Mouse (Mus musculus) embryonic facial prominence, embryonic 12.5 days (tissue): ENCODE results near the gene Siah3. TPM values are rescaled to one million over a fixed set of nuclear protein-coding genes. Genes with fewer than 3 reads are reported as not detected.
A peak's percentile ranks its signal among the peaks of the same experiment; 100 is the strongest.

Source experiments
- ATAC-seq: fragments of 200-750 bp; cut with Nextera tagmentation; 2 replicates; pipeline ENCODE4 v1.8.0; 2017; ENCODE audit not compliant: insufficient number of reproducible peaks, insufficient read depth, low FRiP score, low TSS enrichment
- H3K27ac ChIP-seq: fragments of 300-500 bp; sonication (generic); 2 replicates; pipeline ENCODE4 v1.5.1; 2016; ENCODE audit warnings: mild to moderate bottlenecking
- H3K27me3 ChIP-seq: fragments of 300-500 bp; sonication (generic); 2 replicates; pipeline ENCODE4 v1.6.1; 2016; ENCODE audit warnings: mild to moderate bottlenecking, moderate library complexity
- H3K36me3 ChIP-seq: fragments of 300-500 bp; sonication (generic); 2 replicates; pipeline ENCODE4 v1.6.1; 2016; ENCODE audit warnings: mild to moderate bottlenecking
- H3K4me1 ChIP-seq: fragments of 300-500 bp; sonication (generic); 2 replicates; pipeline ENCODE4 v1.6.1; 2016
- H3K4me2 ChIP-seq: fragments of 300-500 bp; sonication (generic); replicated peaks from 2 replicates; pipeline ENCODE4 v1.6.1; 2016; ENCODE audit warnings: mild to moderate bottlenecking, moderate library complexity
- H3K4me3 ChIP-seq: fragments of 300-500 bp; sonication (generic); 2 replicates; pipeline ENCODE4 v1.5.1; 2016; ENCODE audit warnings: mild to moderate bottlenecking
- H3K9ac ChIP-seq: fragments of 300-500 bp; sonication (generic); 2 replicates; pipeline ENCODE4 v1.6.1; 2016; ENCODE audit warnings: mild to moderate bottlenecking, moderate library complexity
- H3K9me3 ChIP-seq: fragments of 300-500 bp; sonication (generic); 2 replicates; pipeline ENCODE4 v1.6.1; 2016; ENCODE audit warnings: mild to moderate bottlenecking, moderate library complexity
- WGBS: fragments of 180-500 bp; shearing (Covaris S2); methylation state at CpG from one replicate; pipeline ENCODE4 v1.1.7; 2016; 5-methylcytosine and 5-hydroxymethylcytosine counted together
- polyA plus RNA-seq: library from polyadenylated mRNA; unstranded; fragments of >200 nt; fragmentation: Nextera tagmentation; extraction: Ambion mirVana; gene quantifications from 2 replicates; pipeline ENCODE4 v1.2.1, GENCODE M21; 2016

The Siah3 gene
- polyA plus RNA-seq, 1 experiment from 2014 or later, result 0.12 TPM

DNA sequence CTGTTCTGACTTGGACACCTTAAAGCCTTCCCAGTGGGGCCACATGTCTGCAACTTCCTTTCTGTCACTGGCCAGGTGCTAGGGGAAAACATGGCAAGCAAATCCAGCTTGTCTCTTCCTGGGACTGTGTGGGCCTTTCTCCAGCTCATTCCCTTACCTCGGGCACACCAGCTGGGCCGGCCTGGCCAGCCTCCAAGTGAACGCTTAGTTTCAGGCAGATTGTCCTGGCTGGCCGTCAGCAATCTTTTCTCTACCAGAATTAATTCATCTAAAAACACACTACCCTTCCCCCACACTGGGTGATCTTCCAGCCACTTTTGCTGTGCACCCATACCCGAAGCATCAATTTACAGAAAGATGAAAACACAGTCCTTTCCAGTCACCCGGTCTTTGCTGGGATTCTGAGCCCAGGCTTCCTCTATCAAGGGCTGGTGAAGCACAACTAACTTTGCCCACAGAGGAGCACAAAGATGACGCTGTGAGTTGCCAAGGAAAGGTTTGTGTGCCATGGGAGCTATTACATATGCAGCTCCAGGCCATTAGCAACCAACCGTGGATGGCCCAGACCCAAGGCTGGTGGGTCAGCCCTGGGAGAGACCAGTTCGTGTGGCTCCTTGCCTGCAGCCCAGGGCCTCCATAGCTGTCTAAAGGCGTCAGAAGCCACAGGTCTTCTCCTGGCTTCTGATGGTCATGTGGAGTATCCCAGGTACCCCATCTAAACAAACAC, 71.8 kb downstream of the Siah3 start:
- Histone ChIP-seq H3K27ac (no peak overlapping the region), H3K9ac (no peak overlapping the region), H3K36me3 (no peaks in the 10 kb centered on the region), H3K27me3 (no peaks in the 10 kb centered on the region), H3K4me3 (no peak overlapping the region), H3K4me2 (no peak overlapping the region), H3K4me1 (peaks cover 16% of the 10 kb centered on the region), H3K9me3 (no peaks in the 10 kb centered on the region)
- no peak for ATAC-seq
- 68% methylated on average over 10 of the region's 10 CpGs for WGBS

DNA sequence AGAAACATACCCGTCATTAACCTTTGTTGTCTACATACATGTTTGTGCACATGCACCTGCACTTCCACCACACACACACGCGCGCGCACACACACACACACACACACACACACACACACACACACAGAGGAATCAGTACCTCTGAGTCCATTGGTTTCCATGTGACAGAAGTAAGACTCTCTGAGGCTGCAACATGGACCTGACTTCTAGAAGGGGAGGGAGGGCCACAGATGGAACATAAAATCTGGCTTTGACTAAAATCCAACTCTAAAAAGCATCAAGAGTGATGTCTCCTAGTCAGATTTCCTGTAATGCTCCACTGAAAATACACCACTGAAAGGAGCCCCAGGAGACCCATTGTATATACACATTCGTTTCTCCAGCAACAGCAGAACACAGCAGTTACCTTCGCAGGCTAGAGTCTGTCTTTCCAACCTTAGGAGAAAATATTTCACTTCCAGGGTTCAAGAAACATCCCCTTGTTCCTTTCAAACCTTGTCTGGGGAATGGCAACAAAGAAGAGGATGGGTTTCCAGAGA, 75.1 kb downstream of the Siah3 start:
- H3K4me1 ChIP-seq, result peaks cover 16% of the 10 kb centered on the region
- no peaks in the 10 kb centered on the region for H3K9me3 ChIP-seq
- no peak overlapping the region for H3K9ac ChIP-seq
- WGBS, result 75% methylated on average over 7 of the region's 7 CpGs
- H3K4me2 ChIP-seq, result no peak overlapping the region
- no peaks in the 10 kb centered on the region for H3K27me3 ChIP-seq
- no peak for ATAC-seq
- H3K4me3 ChIP-seq, result no peak overlapping the region
- no peaks in the 10 kb centered on the region for H3K36me3 ChIP-seq
- no peak overlapping the region for H3K27ac ChIP-seq

DNA sequence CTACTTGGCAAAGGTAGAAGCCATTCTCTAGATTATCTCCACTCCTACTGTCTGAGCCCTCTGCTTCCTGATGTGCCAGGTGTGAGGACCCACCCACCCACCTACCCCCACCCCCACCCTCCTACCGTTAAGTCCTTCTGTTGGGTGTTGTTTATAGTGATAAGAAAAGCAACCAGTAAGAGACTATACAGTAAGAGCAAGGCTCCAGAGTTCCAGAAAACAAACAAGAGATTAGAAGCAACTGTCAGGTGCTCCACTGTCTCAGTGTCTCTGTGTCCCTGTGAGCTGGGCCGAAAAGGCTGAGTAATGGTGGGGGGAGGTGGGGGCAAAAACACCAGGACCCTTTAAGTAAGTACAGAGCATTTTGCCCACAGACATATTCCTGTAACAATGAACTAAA, 83.4 kb downstream of the Siah3 start:
- Histone ChIP-seq H3K4me1 (peaks cover 23% of the 10 kb centered on the region), H3K36me3 (no peaks in the 10 kb centered on the region), H3K27me3 (no peaks in the 10 kb centered on the region), H3K9ac (no peak overlapping the region), H3K4me2 (no peak overlapping the region), H3K4me3 (no peak overlapping the region), H3K9me3 (no peaks in the 10 kb centered on the region), H3K27ac (no peak overlapping the region)
- 47% methylated on average over 2 of the region's 2 CpGs for WGBS
- ATAC-seq, result no peak

DNA sequence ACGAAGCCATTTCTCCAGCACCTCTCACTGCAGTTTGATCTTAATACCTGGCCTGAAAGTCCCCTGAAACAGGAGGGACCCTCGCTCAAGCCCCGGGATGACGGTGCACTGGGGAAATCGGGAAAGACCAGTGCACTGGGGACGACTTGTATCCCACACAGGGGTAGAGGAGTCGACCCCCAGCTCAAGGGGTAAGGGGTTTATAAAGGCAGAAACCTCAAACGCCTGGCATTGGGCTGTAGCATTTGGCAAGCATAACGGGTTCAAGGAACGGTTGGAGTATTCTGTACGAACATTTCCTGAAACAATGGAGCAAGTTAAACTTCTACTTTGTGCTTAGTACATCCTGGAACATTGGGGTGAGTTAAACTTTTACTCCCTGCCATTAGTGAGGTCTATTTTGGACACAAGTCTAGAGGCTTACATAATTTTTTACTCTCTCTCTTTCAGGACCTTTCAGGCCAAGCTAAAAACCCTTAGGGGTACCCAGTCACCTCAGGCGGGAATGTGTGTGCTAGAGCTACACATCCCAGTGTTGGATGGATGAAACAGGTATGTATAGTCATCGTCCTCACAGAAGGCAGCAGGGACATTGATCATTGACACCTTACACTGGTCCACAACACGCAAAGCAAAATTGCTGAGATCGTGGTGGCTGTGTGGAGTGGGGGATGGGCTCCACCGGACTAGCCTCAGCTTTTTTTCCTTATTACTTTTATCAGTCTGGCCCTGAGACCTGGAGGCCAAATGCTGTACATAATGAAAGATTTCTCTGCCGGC, 84.6 kb downstream of the Siah3 start:
- ATAC-seq, result no peak
- Histone ChIP-seq H3K9me3 (no peaks in the 10 kb centered on the region), H3K36me3 (no peaks in the 10 kb centered on the region), H3K4me3 (no peak overlapping the region), H3K27me3 (no peaks in the 10 kb centered on the region), H3K9ac (no peak overlapping the region), H3K4me1 (peaks cover 23% of the 10 kb centered on the region), H3K4me2 (no peak overlapping the region), H3K27ac (no peak overlapping the region)
- WGBS, result 59% methylated on average over 17 of the region's 17 CpGs

DNA sequence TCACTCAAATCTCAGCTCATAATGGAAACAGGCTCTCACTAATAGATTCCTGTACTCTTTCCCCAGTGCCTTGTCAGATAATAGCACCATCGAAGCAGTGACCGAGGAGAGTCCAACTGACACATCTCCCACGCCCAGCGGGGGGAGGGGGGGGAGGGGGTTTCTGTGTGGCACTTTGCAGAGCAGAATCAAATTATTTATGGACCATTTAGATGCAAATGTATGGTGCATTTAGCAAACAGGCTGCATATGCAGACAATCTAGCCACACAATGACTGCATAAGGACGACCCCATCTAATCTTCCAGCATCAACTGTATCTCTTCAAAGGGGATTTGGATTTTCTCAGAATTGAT, 85.2 kb downstream of the Siah3 start:
- H3K9ac ChIP-seq, result no peak overlapping the region
- WGBS, result 9% methylated on average over 5 of the region's 5 CpGs
- H3K27ac ChIP-seq, result 0 out of 2 replicates have a peak overlapping the region, but pooled peaks have one; percentile 24
- no peak for ATAC-seq
- peaks cover 23% of the 10 kb centered on the region for H3K4me1 ChIP-seq
- no peaks in the 10 kb centered on the region for H3K27me3 ChIP-seq
- no peak overlapping the region for H3K4me3 ChIP-seq
- H3K36me3 ChIP-seq, result no peaks in the 10 kb centered on the region
- no peak overlapping the region for H3K4me2 ChIP-seq
- no peaks in the 10 kb centered on the region for H3K9me3 ChIP-seq

DNA sequence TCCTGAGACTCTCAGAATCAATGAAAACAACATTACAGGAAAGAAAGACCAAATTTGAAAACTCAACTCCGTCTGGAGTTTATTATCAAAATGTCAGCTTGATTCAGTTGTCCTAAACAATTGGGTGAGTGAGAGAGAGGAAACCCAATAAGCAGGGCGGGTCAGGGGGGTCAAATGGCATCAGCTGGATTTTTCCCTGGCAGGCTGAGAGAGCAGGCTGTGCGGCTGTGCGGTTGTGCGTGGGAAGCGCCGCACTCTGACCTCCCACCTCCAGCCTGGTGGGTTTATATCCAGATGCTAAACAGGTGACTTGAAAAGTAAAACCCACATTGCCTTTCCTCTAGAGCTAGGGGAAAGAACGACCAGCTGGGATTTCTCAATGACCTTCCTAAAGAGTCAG, 85.9 kb downstream of the Siah3 start:
- no peaks in the 10 kb centered on the region for H3K36me3 ChIP-seq
- no peaks in the 10 kb centered on the region for H3K27me3 ChIP-seq
- peak overlapping the region; percentile 24; the same call in 1 of the 2 replicates for H3K27ac ChIP-seq
- peaks cover 16% of the 10 kb centered on the region for H3K4me1 ChIP-seq
- H3K9ac ChIP-seq, result no peak overlapping the region
- no peak for ATAC-seq
- WGBS, result 7% methylated on average over 8 of the region's 8 CpGs
- no peak overlapping the region for H3K4me3 ChIP-seq
- no peak overlapping the region for H3K4me2 ChIP-seq
- no peaks in the 10 kb centered on the region for H3K9me3 ChIP-seq

DNA sequence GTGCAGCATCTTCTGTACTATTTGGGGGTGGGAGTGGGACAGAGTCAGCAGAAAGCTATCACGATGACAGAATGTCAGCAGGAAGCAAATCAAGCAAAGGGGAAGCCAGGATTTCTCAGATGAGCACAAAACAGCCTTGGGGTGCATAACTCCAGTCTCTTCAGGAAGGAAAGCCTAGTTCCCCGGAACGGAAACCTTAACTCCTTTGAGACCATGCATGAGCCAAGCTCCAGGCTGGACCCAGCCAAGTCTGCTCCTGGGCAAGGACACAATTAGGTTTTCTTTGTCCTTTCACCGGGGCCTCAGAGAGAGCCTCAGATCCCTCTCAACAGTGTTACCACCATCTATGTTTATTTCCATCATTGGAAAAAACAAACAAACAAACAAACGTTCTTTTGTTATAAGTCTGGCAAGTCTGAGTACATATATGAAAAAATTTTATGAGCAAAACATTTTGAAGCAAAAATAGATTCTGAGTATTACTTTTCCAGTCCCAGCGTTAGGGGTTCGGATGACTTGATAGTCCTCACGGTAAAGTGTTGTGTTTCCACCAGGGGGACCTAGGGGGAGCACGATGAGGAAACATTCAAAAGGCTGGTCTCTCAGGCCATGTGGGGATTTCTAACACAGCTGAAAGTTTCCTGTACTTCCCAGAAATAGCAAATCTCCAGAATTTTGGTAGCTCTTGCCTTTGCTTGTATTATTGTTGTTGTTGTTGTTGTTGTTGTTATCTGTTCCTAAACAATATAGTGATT, 106.0 kb downstream of the Siah3 start:
- H3K4me2 ChIP-seq, result no peak overlapping the region
- H3K9me3 ChIP-seq, result no peaks in the 10 kb centered on the region
- H3K4me3 ChIP-seq, result no peak overlapping the region
- 33% methylated on average over 9 of the region's 9 CpGs for WGBS
- H3K36me3 ChIP-seq, result no peaks in the 10 kb centered on the region
- ATAC-seq, result no peak
- no peaks in the 10 kb centered on the region for H3K4me1 ChIP-seq
- H3K9ac ChIP-seq, result no peak overlapping the region
- H3K27ac ChIP-seq, result no peak overlapping the region
- H3K27me3 ChIP-seq, result no peaks in the 10 kb centered on the region

DNA sequence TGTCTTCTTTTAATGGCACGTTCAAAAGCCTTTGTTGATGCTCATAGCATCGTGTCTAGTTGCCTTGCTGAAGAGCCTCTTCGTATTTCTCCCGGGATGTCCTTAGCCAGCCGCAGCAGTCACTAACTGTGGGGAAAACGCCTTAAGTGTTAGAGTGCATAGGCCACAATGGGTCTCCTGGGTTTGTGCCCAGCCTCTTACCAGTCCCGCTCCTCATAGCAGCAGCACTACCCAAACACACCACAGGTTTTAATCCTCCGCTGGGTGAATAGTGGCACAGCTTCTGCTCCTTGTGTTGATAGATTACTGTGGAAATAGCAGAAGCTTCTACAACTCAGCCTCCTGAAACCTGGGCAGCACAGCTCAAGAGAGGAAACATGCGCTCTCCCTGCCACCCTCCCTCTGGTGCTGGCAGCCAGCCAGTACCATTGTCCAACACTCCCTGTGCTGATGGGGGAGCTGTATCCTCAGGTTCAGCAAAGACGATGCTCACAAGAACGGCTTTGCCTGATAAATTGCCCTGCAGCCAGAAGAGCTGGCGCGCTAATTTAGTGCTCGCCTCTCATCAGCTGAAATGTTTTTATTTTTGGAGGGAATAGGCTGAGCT, 109.9 kb downstream of the Siah3 start:
- WGBS, result 68% methylated on average over 14 of the region's 14 CpGs

DNA sequence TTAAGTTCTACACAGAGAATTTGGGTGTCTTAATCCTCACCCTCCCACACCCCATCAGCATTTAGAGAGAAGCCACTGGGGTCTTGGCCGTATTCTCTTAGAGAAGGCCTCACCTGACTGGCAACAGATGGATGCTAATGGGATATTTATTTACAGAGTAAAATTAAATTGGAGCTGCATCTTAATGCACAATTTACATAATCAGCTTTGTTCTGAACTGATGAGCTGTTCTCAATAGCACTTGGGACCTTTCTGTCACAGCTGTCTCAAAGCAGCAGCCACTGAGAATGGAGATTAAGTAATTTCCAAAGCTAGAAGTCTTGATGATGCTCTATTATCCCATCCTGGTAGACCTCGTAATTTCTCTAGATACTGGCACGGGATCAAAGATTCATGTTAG, 110.5 kb downstream of the Siah3 start:
- Histone ChIP-seq H3K9me3 (no peaks in the 10 kb centered on the region), H3K27ac (no peak overlapping the region), H3K4me3 (no peak overlapping the region), H3K9ac (no peak overlapping the region), H3K4me2 (no peak overlapping the region), H3K36me3 (no peaks in the 10 kb centered on the region), H3K4me1 (no peaks in the 10 kb centered on the region), H3K27me3 (no peaks in the 10 kb centered on the region)
- WGBS, result 84% methylated on average over 3 of the region's 3 CpGs
- ATAC-seq, result no peak

More for the DNA sequence above, 109.9 kb downstream of the Siah3 start:
- Histone ChIP-seq H3K9ac (no peak overlapping the region), H3K27me3 (no peaks in the 10 kb centered on the region), H3K4me3 (no peak overlapping the region), H3K36me3 (no peaks in the 10 kb centered on the region), H3K4me2 (no peak overlapping the region), H3K9me3 (no peaks in the 10 kb centered on the region), H3K4me1 (no peaks in the 10 kb centered on the region), H3K27ac (no peak overlapping the region)
- no peak for ATAC-seq

DNA sequence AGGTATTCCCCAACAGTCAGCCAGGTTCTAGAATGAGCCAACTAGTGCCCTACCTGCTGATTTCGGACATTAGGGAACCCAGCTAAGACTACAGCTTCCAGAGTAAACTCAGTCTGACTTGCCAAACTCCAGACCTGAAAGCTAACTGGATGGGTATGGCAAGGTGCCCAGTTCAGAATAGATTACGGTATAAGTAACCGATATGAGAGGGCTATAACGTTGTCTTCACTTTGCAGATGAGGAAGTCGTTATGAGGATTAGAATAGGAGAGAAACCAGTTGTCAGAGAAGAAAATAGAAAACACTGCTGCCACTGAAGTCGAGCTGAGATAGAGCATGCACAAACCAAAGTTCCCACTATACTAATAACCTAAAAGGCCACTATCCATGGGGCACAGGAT, 123.2 kb downstream of the Siah3 start:
- WGBS, result 86% methylated on average over 6 of the region's 6 CpGs
- H3K27me3 ChIP-seq, result no peaks in the 10 kb centered on the region
- H3K9ac ChIP-seq, result no peak overlapping the region
- H3K4me2 ChIP-seq, result no peak overlapping the region
- no peaks in the 10 kb centered on the region for H3K4me1 ChIP-seq
- no peak for ATAC-seq
- no peak overlapping the region for H3K4me3 ChIP-seq
- no peak overlapping the region for H3K27ac ChIP-seq
- no peaks in the 10 kb centered on the region for H3K9me3 ChIP-seq
- no peaks in the 10 kb centered on the region for H3K36me3 ChIP-seq
